Mouse (Mus musculus): Measurements from ENCODE around the gene A230072I06Rik. TPM values are rescaled to one million over a fixed set of nuclear protein-coding genes. Genes with fewer than 3 reads are reported as not detected.

Gene A230072I06Rik
- total RNA-seq, 2 experiments from 2014 or later = not detected

DNA sequence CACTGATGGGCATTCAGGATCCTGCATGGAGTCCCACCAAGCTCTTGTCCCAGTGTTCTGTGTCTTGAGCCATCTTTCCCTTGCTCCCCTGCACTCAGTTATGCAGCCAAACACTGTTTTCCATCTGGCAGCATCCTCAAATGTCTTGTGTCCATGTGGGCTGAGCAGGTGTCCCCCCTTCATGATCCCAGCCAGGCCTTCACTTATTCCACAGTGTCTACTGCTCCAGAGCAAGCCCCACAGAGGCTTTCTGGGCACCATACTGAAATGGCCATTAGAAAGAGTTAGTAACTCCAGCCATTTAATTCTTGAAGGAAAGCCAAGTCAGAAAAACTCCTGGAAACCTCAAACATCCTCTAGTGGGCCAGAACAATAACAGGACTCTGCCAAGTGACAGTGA, 11.9 kb downstream of the A230072I06Rik start:
- no peak for TF ChIP-seq CTCF (conservative IDR thresholded peaks at IDR 0.05)
- DNase-seq (ENCODE audit: low spot score in 2 of 2) = no peak
- Histone ChIP-seq H3K27ac (no peak overlapping the region), H3K4me3 (no peak overlapping the region)

DNA sequence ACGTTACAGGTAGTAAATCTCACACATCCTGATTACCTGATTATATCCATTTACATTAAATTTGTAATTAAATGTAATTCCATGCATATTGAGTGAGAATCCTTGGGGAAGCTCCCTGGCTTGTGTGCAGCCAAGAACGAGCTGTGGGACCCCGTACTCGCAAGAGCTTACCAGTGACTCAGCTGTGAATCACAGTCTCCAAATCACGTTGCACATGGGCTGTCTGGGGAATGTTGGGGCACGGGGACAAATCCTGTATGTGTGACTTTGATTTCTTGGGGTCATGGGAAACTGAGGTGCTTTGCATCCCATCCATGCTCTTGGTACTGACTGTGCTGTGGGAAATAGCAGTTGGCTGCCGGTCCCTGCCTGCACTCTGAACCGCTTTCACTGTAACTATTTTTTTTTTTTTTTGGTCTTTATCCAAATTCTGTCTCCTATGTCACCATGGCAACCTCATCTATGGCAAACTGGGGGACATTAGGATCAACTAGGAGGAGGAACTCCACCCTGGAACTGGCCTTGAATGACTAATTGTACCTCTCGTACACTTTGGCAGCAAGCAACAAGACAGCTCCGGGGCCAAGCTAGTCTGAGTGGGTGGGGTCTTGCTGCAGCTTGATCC, 19.8 kb downstream of the A230072I06Rik start:
- H3K4me3 ChIP-seq = no peak overlapping the region
- no peak for DNase-seq (ENCODE audit: low spot score in 2 of 2)
- no peak for TF ChIP-seq CTCF (conservative IDR thresholded peaks at IDR 0.05)

DNA sequence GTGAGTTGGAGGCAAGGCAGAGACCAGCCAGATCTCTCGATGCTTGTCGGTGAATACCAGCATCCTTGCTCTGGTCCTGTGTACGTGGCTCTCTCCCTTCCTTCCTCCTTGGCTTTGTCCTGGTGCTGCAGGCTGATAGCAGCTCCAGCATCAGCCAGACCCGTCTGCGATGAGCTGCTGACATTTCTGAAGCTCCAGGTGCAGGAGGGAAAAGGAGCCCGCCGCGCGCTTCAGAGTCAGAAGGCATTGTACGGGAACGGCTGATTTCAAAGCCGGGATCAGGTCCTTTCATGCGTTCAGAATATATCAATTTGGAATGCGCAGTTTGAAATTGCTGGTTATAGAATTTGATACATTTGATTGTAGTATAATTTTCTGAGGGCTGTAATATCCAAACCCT, 23.4 kb downstream of the A230072I06Rik start:
- Histone ChIP-seq H3K4me3 (no peak overlapping the region), H3K27ac (no peak overlapping the region)
- no peak for DNase-seq (ENCODE audit: low spot score in 2 of 2)
- no peak for TF ChIP-seq CTCF (conservative IDR thresholded peaks at IDR 0.05)

More for the DNA sequence above, 19.8 kb downstream of the A230072I06Rik start:
- H3K27ac ChIP-seq = no peak overlapping the region

DNA sequence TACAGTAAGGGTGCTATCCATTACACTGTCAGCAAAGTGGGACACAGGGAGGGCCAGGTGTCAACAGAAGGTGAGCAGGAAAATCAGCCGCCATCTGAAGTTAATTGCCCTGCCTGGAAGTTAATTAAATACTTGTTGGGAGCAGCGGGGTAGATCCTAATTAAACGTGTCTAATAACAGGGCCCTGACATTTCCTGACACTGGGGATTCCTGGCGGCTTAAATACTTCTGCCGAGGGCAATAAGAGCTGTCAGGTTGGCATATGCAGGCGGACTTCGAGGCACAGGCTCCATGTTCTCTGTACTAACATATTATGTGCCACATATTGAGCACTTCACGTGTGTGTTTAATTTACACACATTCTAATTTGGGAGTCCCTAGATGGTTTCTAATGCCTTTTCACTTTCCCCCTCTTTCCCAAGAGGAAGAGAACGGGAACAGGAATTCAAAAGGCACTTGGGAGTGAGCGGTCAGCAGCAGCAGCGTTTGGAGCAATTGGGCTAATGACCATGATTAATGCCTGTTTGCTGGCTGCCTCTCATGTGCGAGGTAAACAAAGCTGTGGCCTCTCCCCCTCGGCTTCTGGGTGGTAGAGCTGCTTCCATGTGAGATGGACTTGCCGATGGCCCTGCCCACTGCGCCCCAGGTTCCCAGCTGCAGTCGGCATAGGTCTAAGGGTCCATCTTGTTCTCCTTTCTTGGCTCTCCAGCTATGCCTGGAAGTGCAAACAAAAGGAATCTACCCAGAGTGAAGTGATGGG, 34.5 kb downstream of the A230072I06Rik start:
- TF ChIP-seq CTCF (conservative IDR thresholded peaks at IDR 0.05) = no peak
- Histone ChIP-seq H3K27ac (no peak overlapping the region), H3K4me3 (no peak overlapping the region)
- no peak for DNase-seq (ENCODE audit: low spot score in 2 of 2)

DNA sequence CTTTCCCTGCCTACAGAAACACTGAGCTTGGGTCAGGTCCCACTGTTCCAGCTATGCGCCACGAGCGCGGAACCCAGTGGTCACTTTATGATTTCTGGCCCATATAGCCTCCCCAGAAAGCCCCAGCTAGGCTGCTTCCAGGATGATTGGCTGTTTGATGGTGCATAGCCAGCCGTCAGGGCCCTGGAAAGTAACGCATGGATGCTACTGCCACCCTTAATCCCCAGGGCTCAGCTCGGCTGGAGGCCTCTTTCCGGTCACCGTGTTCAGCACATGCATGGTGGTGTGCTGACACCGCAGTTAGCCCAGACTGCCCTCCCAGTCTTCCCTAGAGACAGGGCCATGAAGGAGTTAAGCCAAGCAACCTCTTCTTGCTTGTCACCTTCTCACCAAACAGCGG, 35.6 kb downstream of the A230072I06Rik start:
- H3K4me3 ChIP-seq = no peak overlapping the region
- H3K27ac ChIP-seq = no peak overlapping the region
- DNase-seq (ENCODE audit: low spot score in 2 of 2) = no peak
- TF ChIP-seq CTCF (conservative IDR thresholded peaks at IDR 0.05) = no peak

DNA sequence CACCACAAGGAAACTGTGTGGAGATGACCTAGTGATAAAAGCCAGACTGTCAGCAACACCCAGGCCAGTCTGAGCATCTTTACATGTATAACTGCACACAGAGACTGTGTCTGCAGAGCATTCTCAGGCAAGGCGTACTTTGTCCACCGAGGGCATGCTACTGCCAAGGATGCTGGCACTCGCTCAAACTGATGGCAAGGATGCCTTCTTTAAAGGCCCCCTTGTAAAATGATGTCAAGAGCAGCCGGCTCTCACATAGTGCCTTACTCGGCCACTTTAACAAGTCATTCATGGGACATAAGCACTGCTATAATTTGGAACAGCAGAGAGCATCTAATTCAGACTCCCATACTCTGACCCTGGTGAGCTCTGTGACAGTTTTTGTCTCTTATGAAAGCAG, 36.6 kb downstream of the A230072I06Rik start:
- no peak for DNase-seq (ENCODE audit: low spot score in 2 of 2)
- no peak for TF ChIP-seq CTCF (conservative IDR thresholded peaks at IDR 0.05)
- Histone ChIP-seq H3K27ac (no peak overlapping the region), H3K4me3 (no peak overlapping the region)

DNA sequence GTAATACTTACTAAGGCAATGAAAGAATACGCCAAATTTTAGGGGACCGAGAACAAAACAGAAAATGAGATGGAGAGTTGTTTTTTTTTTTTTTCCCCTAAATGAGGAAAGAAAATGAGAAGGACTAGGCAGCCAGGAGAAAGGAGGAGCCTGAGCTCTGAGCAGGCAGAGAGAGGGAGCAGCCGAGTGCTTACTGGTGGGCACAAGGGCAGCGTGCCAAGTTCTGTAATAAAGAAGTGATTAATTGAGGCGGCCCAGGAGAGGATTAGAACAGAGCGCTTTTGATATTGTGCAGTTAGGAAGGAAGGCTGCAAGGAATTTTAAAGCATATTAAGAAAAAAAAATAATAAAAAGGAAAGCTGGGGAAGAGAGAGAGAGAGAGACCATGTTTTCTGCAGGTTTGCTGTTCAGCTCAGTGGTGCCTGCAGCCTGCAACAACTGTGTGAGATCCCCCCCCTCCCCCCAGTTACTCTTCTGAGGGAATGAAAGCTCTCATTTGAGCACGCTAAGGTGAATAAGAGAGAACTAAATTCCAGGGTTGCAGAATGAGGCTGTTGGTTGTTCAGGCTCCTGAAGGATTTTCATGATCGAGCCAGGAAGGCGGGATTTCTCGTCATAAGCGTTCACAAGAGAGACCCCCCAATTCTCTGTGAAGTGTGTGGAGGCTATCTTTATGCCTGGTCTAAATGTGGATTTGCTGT, 41.3 kb downstream of the A230072I06Rik start:
- DNase-seq (ENCODE audit: low spot score in 2 of 2) = peak in 1 of 2 experiments; percentile 75
- peak overlapping the region; percentile 72 for H3K27ac ChIP-seq
- H3K4me3 ChIP-seq = no peak overlapping the region
- TF ChIP-seq CTCF (conservative IDR thresholded peaks at IDR 0.05) = no peak

DNA sequence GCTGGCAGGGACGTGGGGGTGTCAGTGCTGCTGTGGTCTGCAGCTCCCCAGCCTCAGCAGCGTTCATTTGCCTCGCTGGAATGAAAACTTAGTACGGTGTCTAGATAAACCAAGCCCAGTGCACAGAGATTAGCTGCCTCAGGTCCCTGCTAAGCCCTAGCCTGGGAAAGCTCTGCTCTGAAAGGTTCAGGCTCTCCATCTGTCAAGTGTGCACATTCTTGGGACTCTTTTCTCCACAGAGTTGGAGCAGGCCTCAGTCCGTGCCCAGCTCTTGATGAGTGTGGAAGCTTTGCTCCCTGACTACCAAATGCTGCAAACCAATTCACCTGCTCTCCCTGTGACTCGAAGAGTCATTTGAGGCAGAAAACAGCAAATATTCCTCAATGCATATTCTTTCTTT, 43.5 kb downstream of the A230072I06Rik start:
- no peak for TF ChIP-seq CTCF (conservative IDR thresholded peaks at IDR 0.05)
- no peak overlapping the region; the same call in 1 of the 2 replicates for H3K27ac ChIP-seq
- no peak overlapping the region for H3K4me3 ChIP-seq
- DNase-seq (ENCODE audit: low spot score in 2 of 2) = no peak

DNA sequence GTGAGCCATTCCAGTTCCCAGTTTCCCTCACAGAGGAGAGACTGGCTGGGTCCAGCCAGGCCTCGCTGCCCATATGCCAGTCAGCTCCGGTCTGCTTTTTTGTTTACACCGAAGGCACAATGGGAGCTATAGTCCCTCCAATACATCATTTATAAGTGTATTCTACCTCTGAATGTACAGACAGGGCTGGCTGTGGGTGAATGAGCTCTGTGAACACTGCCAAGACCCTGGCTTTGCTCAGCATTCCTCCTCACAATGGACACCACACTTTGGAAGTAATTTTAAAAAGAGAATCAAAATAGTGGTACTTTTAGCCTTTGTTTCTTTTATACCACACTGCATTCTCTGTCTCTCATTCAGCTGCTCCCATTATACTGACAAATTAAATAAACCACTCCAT, 44.6 kb downstream of the A230072I06Rik start:
- Histone ChIP-seq H3K27ac (no peak overlapping the region), H3K4me3 (no peak overlapping the region)
- DNase-seq (ENCODE audit: low spot score in 2 of 2) = no peak
- TF ChIP-seq CTCF (conservative IDR thresholded peaks at IDR 0.05) = no peak

DNA sequence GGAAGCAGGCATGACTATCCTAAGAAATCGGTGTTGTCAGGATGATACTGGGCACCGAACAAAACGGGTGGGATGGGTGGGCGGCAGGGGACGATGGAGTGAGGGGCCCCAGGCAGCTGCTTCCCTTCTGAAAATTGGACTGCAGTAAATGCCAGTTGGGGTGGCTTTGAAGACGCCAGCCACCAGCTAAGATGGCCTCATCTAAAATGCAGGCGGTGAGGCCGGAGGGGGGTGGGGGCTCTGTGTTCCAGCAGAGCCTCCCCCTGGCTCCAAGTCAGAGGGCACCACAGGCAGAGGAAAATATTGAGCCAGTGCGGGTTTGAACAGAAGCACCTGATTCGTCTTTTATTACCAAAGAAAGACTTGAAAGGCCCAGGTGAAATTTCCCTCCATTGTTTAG, 45.9 kb downstream of the A230072I06Rik start:
- TF ChIP-seq CTCF (conservative IDR thresholded peaks at IDR 0.05) = no peak
- Histone ChIP-seq H3K4me3 (no peak overlapping the region), H3K27ac (peak overlapping the region; percentile 65)
- no peak for DNase-seq (ENCODE audit: low spot score in 2 of 2)

DNA sequence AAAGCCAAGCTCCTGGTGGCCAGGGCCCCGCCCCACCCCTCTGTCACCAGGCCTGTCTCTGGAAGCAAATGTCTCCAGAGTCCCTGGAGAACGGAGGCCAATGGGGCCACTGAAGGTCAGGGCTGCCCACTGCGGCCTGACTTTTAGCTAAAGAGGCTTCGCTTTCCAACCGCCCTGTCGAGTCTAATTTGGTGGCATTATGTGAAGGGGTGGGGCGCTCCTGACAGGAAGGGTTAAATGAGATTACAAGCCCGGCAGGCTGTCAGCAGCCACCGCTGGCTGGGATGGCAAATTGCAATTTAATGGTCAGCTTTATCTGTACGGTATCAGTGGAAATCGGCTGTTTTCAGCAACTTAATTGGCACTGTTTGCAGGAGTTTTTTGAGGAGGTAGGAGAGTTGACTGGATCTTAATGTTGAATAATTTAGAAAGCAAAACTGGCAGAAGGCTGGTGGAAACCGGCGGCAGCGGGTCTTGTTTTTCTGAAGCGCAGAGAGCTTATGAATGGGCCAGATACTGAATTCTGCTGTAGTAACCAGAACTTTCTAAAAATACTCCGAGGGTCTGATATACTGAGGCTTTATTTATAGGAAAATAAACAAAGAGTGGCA, 46.5 kb downstream of the A230072I06Rik start:
- Histone ChIP-seq H3K4me3 (no peak overlapping the region; the same call in 1 of the 2 replicates), H3K27ac (peak overlapping the region; percentile 65)
- no peak for TF ChIP-seq CTCF (conservative IDR thresholded peaks at IDR 0.05)
- no peak for DNase-seq (ENCODE audit: low spot score in 2 of 2)

DNA sequence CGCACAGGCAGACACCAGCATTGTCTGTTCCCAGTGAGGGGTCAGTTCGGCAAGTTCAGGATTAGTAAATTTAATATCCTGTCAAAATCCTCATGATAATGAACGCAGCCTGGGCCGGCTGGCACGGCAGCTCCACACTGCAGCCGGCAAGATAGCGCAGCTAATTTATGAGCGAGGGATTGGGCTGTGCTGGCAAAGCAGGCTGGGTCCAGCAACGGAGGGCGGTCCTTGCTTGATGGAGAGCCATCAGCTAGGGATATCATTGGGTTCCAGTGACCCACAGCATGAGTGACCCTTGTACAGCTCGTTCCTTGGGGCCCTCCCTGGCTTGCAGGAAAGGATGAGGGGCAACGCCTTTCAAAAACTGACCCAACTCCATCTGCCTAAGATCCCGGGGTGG, 48.6 kb downstream of the A230072I06Rik start:
- Histone ChIP-seq H3K4me3 (no peak overlapping the region), H3K27ac (no peak overlapping the region)
- TF ChIP-seq CTCF (conservative IDR thresholded peaks at IDR 0.05) = no peak
- DNase-seq (ENCODE audit: low spot score in 2 of 2) = no peak
